Mouse (Mus musculus): Measurements from ENCODE around the gene Gmeb1. TPM values are rescaled to one million over a fixed set of nuclear protein-coding genes. Genes with fewer than 3 reads are reported as not detected.

The Gmeb1 gene
- polyA plus RNA-seq, 1 experiment from 2014 or later, result 47.1 TPM

GRCm38 (mm10) chr4:132194373-132194772, 67.0 kb downstream of the Gmeb1 start:
- Histone ChIP-seq H3K36me3 (peaks cover 81% of the 10 kb centered on the region), H3K4me1 (replicated peaks) (peaks cover 4% of the 10 kb centered on the region; the same call in 1 of the 2 replicates), H3K4me2 (no peak overlapping the region), H3K27ac (no peak overlapping the region), H3K9ac (replicated peaks) (no peak overlapping the region), H3K9me3 (no peaks in the 10 kb centered on the region), H3K27me3 (no peaks in the 10 kb centered on the region), H3K4me3 (replicated peaks) (no peak overlapping the region)
- 91% methylated on average over 6 of the region's 6 CpGs for WGBS
- ATAC-seq (ENCODE audit: insufficient number of reproducible peaks, insufficient read depth, low FRiP score, low TSS enrichment, low read depth), result no peak

- Histone ChIP-seq H3K4me2 (no peak overlapping the region), H3K9me3 (no peaks in the 10 kb centered on the region), H3K4me3 (replicated peaks) (no peak overlapping the region), H3K9ac (replicated peaks) (no peak overlapping the region), H3K27ac (no peak overlapping the region), H3K36me3 (peaks cover 74% of the 10 kb centered on the region), H3K27me3 (no peaks in the 10 kb centered on the region), H3K4me1 (replicated peaks) (no peaks in the 10 kb centered on the region)
- 95% methylated on average over 2 of the region's 2 CpGs for WGBS
- ATAC-seq (ENCODE audit: insufficient number of reproducible peaks, insufficient read depth, low FRiP score, low TSS enrichment, low read depth), result no peak
These were observed 73.5 kb downstream of the Gmeb1 start for GRCm38 (mm10) chr4:132187826-132188401.

DNA sequence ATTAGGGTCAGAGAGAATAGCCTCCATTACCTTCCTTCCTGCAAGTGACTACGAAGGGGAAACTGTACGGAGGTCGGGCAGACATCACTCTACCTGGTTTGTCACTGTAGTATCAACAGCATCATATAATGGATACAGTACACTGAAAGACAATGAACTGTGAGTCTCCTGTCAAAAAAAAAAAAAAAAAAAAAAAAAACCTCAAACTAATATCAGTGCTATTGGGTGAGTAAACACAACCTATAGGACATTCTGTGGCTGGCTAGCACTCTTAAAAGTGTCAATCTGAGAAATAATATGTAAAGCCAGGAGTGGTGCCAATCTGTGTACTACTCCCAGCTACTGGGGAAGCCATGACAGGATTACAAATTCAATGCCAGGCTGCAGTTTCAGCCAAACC, 78.2 kb downstream of the Gmeb1 start:
- no peaks in the 10 kb centered on the region for H3K27me3 ChIP-seq
- H3K4me2 ChIP-seq, result no peak overlapping the region
- no peak overlapping the region for H3K4me3 ChIP-seq (replicated peaks)
- 95% methylated on average over 3 of the region's 3 CpGs for WGBS
- no peaks in the 10 kb centered on the region for H3K9me3 ChIP-seq
- no peaks in the 10 kb centered on the region for H3K4me1 ChIP-seq (replicated peaks)
- H3K9ac ChIP-seq (replicated peaks), result no peak overlapping the region
- H3K36me3 ChIP-seq, result peaks cover 52% of the 10 kb centered on the region
- ATAC-seq (ENCODE audit: insufficient number of reproducible peaks, insufficient read depth, low FRiP score, low TSS enrichment, low read depth), result no peak
- no peak overlapping the region for H3K27ac ChIP-seq

GRCm38 (mm10) chr4:132181721-132182658, 79.4 kb downstream of the Gmeb1 start:
- no peaks in the 10 kb centered on the region for H3K27me3 ChIP-seq
- no peak overlapping the region for H3K9ac ChIP-seq (replicated peaks)
- no peak for ATAC-seq (ENCODE audit: insufficient number of reproducible peaks, insufficient read depth, low FRiP score, low TSS enrichment, low read depth)
- no peak overlapping the region for H3K4me3 ChIP-seq (replicated peaks)
- H3K4me2 ChIP-seq, result no peak overlapping the region
- peaks cover 43% of the 10 kb centered on the region for H3K36me3 ChIP-seq
- WGBS, result 64% methylated on average over 22 of the region's 22 CpGs
- no peaks in the 10 kb centered on the region for H3K4me1 ChIP-seq (replicated peaks)
- no peak overlapping the region for H3K27ac ChIP-seq
- no peaks in the 10 kb centered on the region for H3K9me3 ChIP-seq

GRCm38 (mm10) chr4:132180710-132181109, 80.7 kb downstream of the Gmeb1 start:
- Histone ChIP-seq H3K36me3 (peaks cover 37% of the 10 kb centered on the region), H3K9me3 (no peaks in the 10 kb centered on the region), H3K4me1 (replicated peaks) (no peaks in the 10 kb centered on the region), H3K4me2 (no peak overlapping the region), H3K9ac (replicated peaks) (no peak overlapping the region), H3K27ac (no peak overlapping the region), H3K4me3 (replicated peaks) (no peak overlapping the region), H3K27me3 (no peaks in the 10 kb centered on the region)
- no peak for ATAC-seq (ENCODE audit: insufficient number of reproducible peaks, insufficient read depth, low FRiP score, low TSS enrichment, low read depth)
- WGBS, result 74% methylated on average over 9 of the region's 9 CpGs

- H3K4me1 ChIP-seq (replicated peaks), result no peaks in the 10 kb centered on the region
- no peaks in the 10 kb centered on the region for H3K27me3 ChIP-seq
- H3K9me3 ChIP-seq, result no peaks in the 10 kb centered on the region
- WGBS, result 14% methylated on average over 10 of the region's 10 CpGs
- H3K27ac ChIP-seq, result no peak overlapping the region
- no peak overlapping the region for H3K4me2 ChIP-seq
- H3K4me3 ChIP-seq (replicated peaks), result no peak overlapping the region
- peak; percentile 85 for ATAC-seq (ENCODE audit: insufficient number of reproducible peaks, insufficient read depth, low FRiP score, low TSS enrichment, low read depth)
- no peak overlapping the region for H3K9ac ChIP-seq (replicated peaks)
- peaks cover 18% of the 10 kb centered on the region for H3K36me3 ChIP-seq
These were observed 82.8 kb downstream of the Gmeb1 start for GRCm38 (mm10) chr4:132178630-132179059.

GRCm38 (mm10) chr4:132176474-132176873, 84.9 kb downstream of the Gmeb1 start:
- Histone ChIP-seq H3K4me1 (replicated peaks) (no peaks in the 10 kb centered on the region), H3K9me3 (no peaks in the 10 kb centered on the region), H3K9ac (replicated peaks) (no peak overlapping the region), H3K4me3 (replicated peaks) (no peak overlapping the region), H3K27me3 (no peaks in the 10 kb centered on the region), H3K27ac (no peak overlapping the region), H3K36me3 (peaks cover 5% of the 10 kb centered on the region), H3K4me2 (no peak overlapping the region)
- 59% methylated on average over 10 of the region's 10 CpGs for WGBS
- ATAC-seq (ENCODE audit: insufficient number of reproducible peaks, insufficient read depth, low FRiP score, low TSS enrichment, low read depth), result no peak

Small RNA genes lying within 50 kb of the gene (microRNA-seq; reads per million reads assigned to microRNA genes)
- gene Gm22033, result not detected

Other genes starting within 250 kb of the Gmeb1 start
- gene Gm10300, start 186.9 kb downstream of the Gmeb1 start, polyA plus RNA-seq (2016; fragmentation: Nextera tagmentation; extraction: Ambion mirVana), result 0.23 TPM in 1 of 2 replicates, not detected in the other
- gene Epb41, start 186.3 kb downstream of the Gmeb1 start, polyA plus RNA-seq (2016; fragmentation: Nextera tagmentation; extraction: Ambion mirVana), result 118 and 132 TPM in 2 replicates
- 0.51 and 0.69 TPM in 2 replicates for gene Oprd1, start 117.1 kb downstream of the Gmeb1 start, polyA plus RNA-seq (2016; fragmentation: Nextera tagmentation; extraction: Ambion mirVana)
- gene Ythdf2, start 49.3 kb downstream of the Gmeb1 start, polyA plus RNA-seq (2016; fragmentation: Nextera tagmentation; extraction: Ambion mirVana), result 143 and 149 TPM in 2 replicates
- gene Taf12, start 12.8 kb upstream of the Gmeb1 start, polyA plus RNA-seq (2016; fragmentation: Nextera tagmentation; extraction: Ambion mirVana), result 58.9 and 59.8 TPM in 2 replicates
- gene Rab42, start 41.8 kb upstream of the Gmeb1 start, polyA plus RNA-seq (2016; fragmentation: Nextera tagmentation; extraction: Ambion mirVana), result 1.3 and 1.5 TPM in 2 replicates
- 84.7 and 87.5 TPM in 2 replicates for gene Trnau1ap, start 67.9 kb upstream of the Gmeb1 start, polyA plus RNA-seq (2016; fragmentation: Nextera tagmentation; extraction: Ambion mirVana)
- 101 and 102 TPM in 2 replicates for gene Rcc1, start 92.0 kb upstream of the Gmeb1 start, polyA plus RNA-seq (2016; fragmentation: Nextera tagmentation; extraction: Ambion mirVana)
- gene Phactr4, start 160.9 kb upstream of the Gmeb1 start, polyA plus RNA-seq (2016; fragmentation: Nextera tagmentation; extraction: Ambion mirVana), result 19.7 and 25.6 TPM in 2 replicates
- 30.4 and 35.0 TPM in 2 replicates for gene Med18, start 202.3 kb upstream of the Gmeb1 start, polyA plus RNA-seq (2016; fragmentation: Nextera tagmentation; extraction: Ambion mirVana)
- 11.0 and 11.3 TPM in 2 replicates for gene Sesn2, start 248.9 kb upstream of the Gmeb1 start, polyA plus RNA-seq (2016; fragmentation: Nextera tagmentation; extraction: Ambion mirVana)

All from limb, embryonic 12.5 days (tissue).